Mouse (Mus musculus) kidney, adult 2 months (tissue): Measurements from ENCODE around the gene Manf. TPM values are rescaled to one million over a fixed set of nuclear protein-coding genes. Genes with fewer than 3 reads are reported as not detected.

ENCODE experiments used
- DNase-seq: peaks from one replicate; pipeline ENCODE4 v3.0.0; 2021
- H3K27ac ChIP-seq: fragments of 200-500 bp; 2 replicates; pipeline ENCODE4 v1.5.1; 2012; ENCODE audit warnings: low read depth, low read length, control low read depth, inconsistent platforms; ENCODE audit not compliant: insufficient read depth
- H3K27me3 ChIP-seq: fragments of 200-500 bp; replicated peaks from 2 replicates; pipeline ENCODE4 v1.6.1; 2012; ENCODE audit warnings: mild to moderate bottlenecking, moderate library complexity, low read length, inconsistent platforms; ENCODE audit not compliant: control insufficient read depth, insufficient read depth
- H3K36me3 ChIP-seq: fragments of 200-500 bp; 2 replicates; pipeline ENCODE4 v1.6.1; 2012; ENCODE audit warnings: mild to moderate bottlenecking, moderate library complexity, low read length, inconsistent platforms; ENCODE audit not compliant: control insufficient read depth, insufficient read depth
- H3K4me1 ChIP-seq: fragments of 200-500 bp; 2 replicates; pipeline ENCODE4 v1.6.1; 2011; ENCODE audit warnings: low read length; ENCODE audit not compliant: control insufficient read depth, insufficient read depth
- H3K4me3 ChIP-seq: fragments of 200-500 bp; 2 replicates; pipeline ENCODE4 v1.5.1; 2011; ENCODE audit warnings: mild to moderate bottlenecking, low read depth, low read length, control low read depth; ENCODE audit not compliant: insufficient read depth
- CTCF ChIP-seq: fragments of 200-500 bp; conservative IDR thresholded peaks from 2 replicates; pipeline ENCODE4 v1.5.1; 2011; ENCODE audit warnings: low read depth, mild to moderate bottlenecking, control low read depth, low read length, moderate library complexity, mixed read lengths; ENCODE audit not compliant: insufficient read depth, insufficient read length
- POLR2A ChIP-seq: fragments of 200-500 bp; IDR thresholded peaks from one replicate; pipeline ENCODE4 v1.6.1; 2011; ENCODE audit warnings: low read depth, low read length, control low read depth
- WGBS: fragments of 180-500 bp; shearing (Covaris S2); methylation state at CpG from one replicate; pipeline ENCODE4 v1.1.7; 2018; 5-methylcytosine and 5-hydroxymethylcytosine counted together
- polyA plus RNA-seq: library from polyadenylated mRNA; depleted of rRNA; stranded (reverse); fragments of >200 nt; gene quantifications from 2 replicates; pipeline ENCODE4 v1.2.3, GENCODE M21; 2012

Gene Manf
- polyA plus RNA-seq, 1 experiment, result 25.5 TPM

DNA sequence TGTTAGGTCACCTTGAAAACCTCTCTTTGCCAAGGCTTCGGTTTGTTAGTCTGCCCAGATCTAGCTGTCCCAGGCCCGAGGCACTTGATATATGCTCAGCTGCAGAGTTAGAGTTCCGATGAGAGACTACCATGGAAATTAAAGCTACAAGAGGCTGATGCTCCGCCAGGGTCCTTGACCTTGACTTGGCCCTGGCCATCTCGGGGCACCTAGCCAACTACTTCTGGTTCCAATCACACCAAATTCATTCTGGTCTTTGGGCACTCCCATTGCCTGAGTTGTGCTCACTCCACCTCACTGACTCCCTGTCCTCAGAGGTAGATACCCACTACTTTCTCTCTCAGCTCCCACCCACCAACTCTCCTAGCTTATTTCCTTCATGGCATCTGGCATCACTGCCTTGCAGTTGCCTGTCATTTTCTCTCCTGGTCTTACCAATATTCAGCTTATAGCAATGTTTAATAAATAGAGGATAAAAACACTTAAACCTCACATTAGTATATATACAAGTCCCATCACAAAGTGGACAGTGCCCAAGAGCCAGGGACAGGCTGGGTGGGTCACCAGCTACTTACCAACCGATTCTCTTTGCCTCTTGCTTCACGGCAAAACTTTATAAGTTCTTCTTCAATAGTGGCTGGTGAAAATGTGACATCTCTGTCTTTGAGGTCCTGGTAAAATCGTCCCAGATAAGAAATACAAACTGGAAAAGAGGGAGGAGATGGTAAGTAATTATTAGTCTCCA lies 1.1 kb downstream of the Manf start:
- TF ChIP-seq CTCF (no peak), POLR2A (no peak)
- Histone ChIP-seq H3K4me1 (0 out of 2 replicates have a peak, but pooled peaks cover 4% of the 10 kb centered on the region), H3K4me3 (no peak overlapping the region; the same call in 1 of the 2 replicates), H3K27ac (no peak overlapping the region), H3K36me3 (peaks cover 2% of the 10 kb centered on the region; the same call in 1 of the 2 replicates), H3K27me3 (no peaks in the 10 kb centered on the region)
- peak; percentile 61 for DNase-seq
- WGBS, result 39% methylated on average over 8 of the region's 8 CpGs

DNA sequence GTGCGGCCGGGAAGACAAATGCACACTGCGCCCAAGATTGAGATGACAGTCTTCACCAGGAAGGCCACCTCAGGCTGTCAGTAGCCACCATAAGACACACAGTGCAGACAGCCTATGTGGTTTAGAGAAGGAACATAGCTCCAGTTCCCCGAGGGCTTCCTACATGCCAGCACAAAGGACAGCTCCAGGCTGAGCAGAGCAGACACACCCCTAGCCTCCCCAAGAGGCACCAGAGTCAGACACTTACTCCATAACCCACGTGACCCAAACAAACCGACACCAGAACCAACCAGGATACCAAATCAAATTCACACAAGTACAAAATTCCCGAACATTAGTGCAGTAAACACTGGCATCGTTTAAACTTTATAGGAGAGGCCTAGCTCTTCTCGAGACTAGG lies 2.5 kb downstream of the Manf start:
- Histone ChIP-seq H3K27me3 (no peaks in the 10 kb centered on the region), H3K4me1 (0 out of 2 replicates have a peak, but pooled peaks cover 8% of the 10 kb centered on the region), H3K4me3 (no peak overlapping the region), H3K36me3 (peaks cover 2% of the 10 kb centered on the region; the same call in 1 of the 2 replicates), H3K27ac (no peak overlapping the region)
- TF ChIP-seq POLR2A, result no peak
- no peak for TF ChIP-seq CTCF
- 81% methylated on average over 9 of the region's 9 CpGs for WGBS
- no peak for DNase-seq

- over 99% methylated on average over 3 of the region's 3 CpGs for WGBS
- no peaks in the 10 kb centered on the region for H3K27me3 ChIP-seq
Measured at GRCm38 (mm10) chr9:106888346-106888745, 3.4 kb downstream of the Manf start.

GRCm38 (mm10) chr9:106886828-106887702 lies 4.7 kb downstream of the Manf start, which contains the start of gene Rbm15b:
Gene Rbm15b, minus strand, starts transcription at chr9:106887428.
- TF ChIP-seq POLR2A, result no peak
- peak; percentile 70 for TF ChIP-seq CTCF
- Histone ChIP-seq H3K27ac (peak within 1 kb of the TSS; percentile 69), H3K4me1 (0 out of 2 replicates have a peak, but pooled peaks cover 8% of the 10 kb centered on the region), H3K27me3 (no peaks in the 10 kb centered on the region), H3K36me3 (peaks cover 2% of the 10 kb centered on the region; the same call in 1 of the 2 replicates), H3K4me3 (peak within 1 kb of the TSS; percentile 91)
- peak; percentile 99 for DNase-seq
- 2% methylated on average over 76 of the region's 101 CpGs for WGBS

More at GRCm38 (mm10) chr9:106888346-106888745, 3.4 kb downstream of the Manf start:
- no peak for DNase-seq
- Histone ChIP-seq H3K4me1 (0 out of 2 replicates have a peak, but pooled peaks cover 8% of the 10 kb centered on the region), H3K4me3 (no peak overlapping the region), H3K36me3 (peaks cover 2% of the 10 kb centered on the region; the same call in 1 of the 2 replicates), H3K27ac (no peak overlapping the region)
- no peak for TF ChIP-seq POLR2A
- no peak for TF ChIP-seq CTCF

DNA sequence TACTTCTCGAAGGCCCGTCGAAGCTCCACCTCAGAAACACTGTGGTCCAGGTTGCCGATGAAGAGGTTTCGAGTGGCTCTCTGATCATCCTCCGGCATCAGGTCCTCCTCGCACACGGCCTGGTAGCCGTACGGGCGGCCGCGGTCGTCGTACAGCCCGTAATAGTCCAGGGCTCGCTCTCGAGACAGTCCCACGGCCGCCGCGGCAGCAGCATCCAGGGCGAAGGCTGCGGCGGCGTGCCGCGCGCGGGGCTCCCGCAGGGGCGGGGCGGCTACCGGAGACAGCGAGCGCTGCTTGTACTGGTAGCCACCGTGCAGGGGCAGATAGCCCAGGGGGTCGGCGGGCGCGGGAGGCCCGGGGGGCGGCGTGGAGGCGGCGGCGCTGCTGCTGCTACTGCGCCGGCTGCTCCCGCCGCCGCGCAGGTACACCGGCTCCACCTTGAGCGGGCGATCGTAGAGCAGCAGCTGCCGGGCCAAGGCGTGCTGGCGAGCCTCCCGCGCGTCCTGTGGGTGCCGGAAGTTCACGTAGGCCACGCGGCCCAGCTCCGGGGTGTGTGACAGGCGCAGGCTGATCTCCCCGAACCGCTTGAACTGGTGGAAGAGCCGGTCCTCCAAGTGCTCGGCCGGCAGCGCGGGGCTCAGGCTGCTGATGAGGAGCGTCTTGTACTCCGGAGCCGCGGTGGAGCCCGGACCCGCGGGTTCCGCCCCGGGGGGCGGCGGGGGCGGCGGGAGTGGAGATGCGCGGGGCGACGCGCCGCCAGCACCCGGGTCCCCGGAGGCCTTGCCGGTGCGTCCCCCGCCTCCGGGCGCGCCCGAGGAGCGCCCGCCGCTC lies 5.7 kb downstream of the Manf start:
- Histone ChIP-seq H3K27me3 (no peaks in the 10 kb centered on the region), H3K4me3 (peak overlapping the region; percentile 91), H3K36me3 (peaks cover 2% of the 10 kb centered on the region; the same call in 1 of the 2 replicates), H3K4me1 (0 out of 2 replicates have a peak, but pooled peaks cover 8% of the 10 kb centered on the region), H3K27ac (peak overlapping the region; percentile 69; the same call in 1 of the 2 replicates)
- no peak for TF ChIP-seq POLR2A
- TF ChIP-seq CTCF, result no peak
- WGBS, result 2% methylated on average over 105 of the region's 107 CpGs
- peak; percentile 53 for DNase-seq

DNA sequence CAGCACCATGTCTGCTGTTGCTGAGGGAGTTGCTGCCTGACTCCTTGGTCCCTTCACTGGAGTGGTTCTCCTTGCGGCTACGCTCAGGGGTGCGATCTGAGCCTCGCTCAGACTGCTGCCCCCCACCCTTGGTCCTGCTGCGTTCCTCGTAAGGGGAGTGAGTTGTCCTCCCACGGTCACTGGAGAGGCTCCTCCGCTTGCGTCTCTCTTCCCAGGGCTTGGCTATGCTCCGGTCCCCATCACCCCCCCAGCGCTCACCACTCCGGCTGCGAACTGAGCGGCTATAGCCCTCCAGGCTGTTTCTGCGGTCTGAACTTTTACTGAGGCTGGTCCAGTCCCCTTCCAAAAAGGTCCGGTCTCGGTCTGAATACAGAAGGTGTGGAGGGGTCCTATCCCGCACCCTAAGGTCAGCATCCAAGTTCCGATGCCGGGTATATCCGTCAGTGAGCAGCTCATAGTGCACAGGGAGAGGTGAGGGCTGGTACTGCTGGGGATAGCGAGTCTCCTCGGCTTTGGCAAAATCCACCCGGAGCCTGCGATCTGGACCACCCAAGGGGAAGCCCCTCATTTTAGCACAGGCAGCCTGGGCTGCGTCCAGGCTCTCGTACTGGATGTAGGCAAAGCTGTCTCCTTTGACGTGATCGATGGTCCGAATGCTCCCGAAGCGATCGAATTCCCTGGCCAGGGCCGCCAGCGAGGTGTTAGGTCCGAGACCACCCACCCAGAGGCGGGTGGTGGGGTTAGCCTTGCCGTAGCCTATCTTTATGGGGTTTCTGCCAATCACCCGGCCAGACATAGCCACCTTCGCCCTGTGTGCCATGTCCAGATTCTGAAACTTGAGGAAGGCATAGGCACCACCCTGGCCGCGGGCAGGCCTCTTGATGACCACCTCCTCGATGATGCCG lies 6.5 kb downstream of the Manf start:
- no peak for DNase-seq
- WGBS, result 50% methylated on average over 44 of the region's 44 CpGs
- peak overlapping the region; percentile 91 for H3K4me3 ChIP-seq
- no peak overlapping the region for H3K27ac ChIP-seq
- no peaks in the 10 kb centered on the region for H3K27me3 ChIP-seq
- no peak for TF ChIP-seq POLR2A
- TF ChIP-seq CTCF, result no peak
- peaks cover 2% of the 10 kb centered on the region; the same call in 1 of the 2 replicates for H3K36me3 ChIP-seq
- H3K4me1 ChIP-seq, result 0 out of 2 replicates have a peak, but pooled peaks cover 8% of the 10 kb centered on the region
